Mouse (Mus musculus) large intestine, adult 2 months (tissue): ENCODE measurements around the gene Izumo1. TPM values are rescaled to one million over a fixed set of nuclear protein-coding genes. Genes with fewer than 3 reads are reported as not detected.

Experiments
- DNase-seq: peaks from one replicate; pipeline ENCODE4 v3.0.0-alpha.2; 2012; ENCODE audit warnings: low read depth, low spot score
- WGBS: fragments of 180-500 bp; shearing (Covaris S2); methylation state at CpG from one replicate; pipeline ENCODE4 v1.1.7; 2018; 5-methylcytosine and 5-hydroxymethylcytosine counted together
- polyA plus RNA-seq: library from polyadenylated mRNA; depleted of rRNA; stranded (reverse); fragments of >200 nt; gene quantifications from 2 replicates; pipeline ENCODE4 v1.2.3, GENCODE M21; 2012

The Izumo1 gene
- polyA plus RNA-seq, 1 experiment = 0.07 TPM

DNA sequence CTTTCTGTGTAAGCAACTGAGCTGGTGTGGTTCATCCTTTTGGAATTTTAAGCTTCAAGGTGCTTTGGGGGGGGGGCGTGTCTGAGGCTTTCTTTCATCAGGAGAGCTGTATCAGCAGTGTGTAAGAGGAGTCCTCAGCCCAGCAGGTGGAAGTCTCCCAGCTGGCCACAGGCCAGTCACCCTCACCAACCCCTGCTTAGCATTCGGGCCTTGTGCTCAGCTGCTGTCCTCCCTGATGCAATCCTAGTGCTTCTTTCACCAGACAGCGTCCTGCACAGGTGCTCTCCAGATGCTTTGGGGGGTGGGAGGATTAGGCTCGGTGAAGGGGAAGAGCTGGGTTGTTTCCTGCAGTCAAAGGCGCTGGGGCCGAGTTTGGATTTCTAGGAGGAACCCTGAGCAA, 5.3 kb upstream of the Izumo1 start:
- 33% methylated on average over 6 of the region's 6 CpGs for WGBS
- no peak for DNase-seq

DNA sequence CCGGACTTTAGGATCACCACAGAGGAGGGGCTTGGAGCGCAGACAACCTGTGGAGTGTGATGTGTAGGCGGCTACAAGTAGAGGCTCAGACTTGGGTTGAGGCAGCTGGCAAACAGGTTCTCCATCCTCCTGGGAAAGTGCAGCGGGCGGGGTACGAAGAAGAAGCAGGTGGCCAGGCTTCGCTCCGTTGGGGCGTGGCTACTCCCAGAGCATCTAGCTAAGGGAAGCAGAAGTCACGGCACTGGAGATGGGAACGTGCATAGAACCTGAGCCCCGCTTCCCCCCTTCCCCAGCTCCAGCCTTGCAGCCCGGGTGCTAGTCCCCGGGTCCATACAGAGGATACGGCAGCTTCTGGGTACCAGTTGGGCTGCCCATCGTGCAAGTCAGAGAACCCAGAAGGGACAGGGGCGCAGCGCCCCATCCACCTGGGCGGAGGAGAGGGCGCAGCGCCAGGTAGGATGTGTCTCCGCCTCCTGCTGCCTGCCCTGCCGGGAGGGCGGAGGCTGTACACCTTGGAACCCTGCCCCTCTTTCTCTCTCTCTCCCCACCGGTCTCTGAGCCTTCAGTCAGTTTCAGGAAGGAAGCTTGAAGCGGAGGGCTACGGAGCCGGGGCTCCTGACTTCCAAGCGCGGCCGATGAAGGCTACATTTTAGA, 4.4 kb upstream of the Izumo1 start, which contains the start of gene Fut1:
TSS of gene Fut1 (plus strand) at position 248 of the 654 bp plus-strand sequence.
- no peak for DNase-seq
- WGBS = 4% methylated on average over 31 of the region's 31 CpGs

DNA sequence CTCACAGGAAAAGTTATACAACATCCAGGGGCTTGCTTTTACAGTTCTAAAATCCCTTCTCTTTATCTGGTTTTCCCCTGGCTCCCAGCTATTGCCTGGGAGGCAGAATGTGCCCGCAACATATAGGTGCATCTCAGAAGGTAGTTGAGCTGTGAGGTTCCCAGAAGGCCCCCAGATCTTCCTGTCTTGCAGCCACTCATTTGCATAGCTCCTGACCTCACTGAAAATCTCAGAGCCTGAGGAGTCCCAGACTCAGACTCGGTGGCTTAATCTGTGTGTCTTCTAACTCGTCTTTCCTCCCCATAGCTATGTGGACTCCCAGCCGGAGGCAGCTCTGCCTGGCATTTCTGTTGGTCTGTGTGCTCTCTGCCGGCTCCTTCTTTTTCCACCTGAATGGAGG, 3.3 kb upstream of the Izumo1 start:
- DNase-seq = no peak
- 93% methylated on average over 5 of the region's 5 CpGs for WGBS

DNA sequence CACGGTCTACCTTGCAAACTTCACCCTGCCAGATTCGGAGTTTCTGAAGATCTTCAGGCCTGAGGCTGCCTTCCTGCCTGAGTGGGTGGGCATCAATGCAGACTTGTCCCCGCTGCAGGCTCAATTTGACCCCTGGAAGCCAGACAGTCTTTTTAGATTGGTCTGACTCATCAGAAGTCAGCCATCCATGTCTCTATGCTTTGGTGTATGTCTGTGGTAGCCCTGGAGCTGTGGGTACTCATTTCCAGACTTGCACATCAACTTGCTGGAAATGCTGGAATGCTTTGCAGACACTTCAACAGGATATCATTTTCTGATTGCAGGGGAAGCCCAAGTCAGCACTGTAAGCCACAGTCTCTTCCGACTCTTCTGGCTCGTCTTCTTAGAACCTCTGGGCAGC, 2.0 kb upstream of the Izumo1 start:
- no peak for DNase-seq
- 92% methylated on average over 5 of the region's 5 CpGs for WGBS

DNA sequence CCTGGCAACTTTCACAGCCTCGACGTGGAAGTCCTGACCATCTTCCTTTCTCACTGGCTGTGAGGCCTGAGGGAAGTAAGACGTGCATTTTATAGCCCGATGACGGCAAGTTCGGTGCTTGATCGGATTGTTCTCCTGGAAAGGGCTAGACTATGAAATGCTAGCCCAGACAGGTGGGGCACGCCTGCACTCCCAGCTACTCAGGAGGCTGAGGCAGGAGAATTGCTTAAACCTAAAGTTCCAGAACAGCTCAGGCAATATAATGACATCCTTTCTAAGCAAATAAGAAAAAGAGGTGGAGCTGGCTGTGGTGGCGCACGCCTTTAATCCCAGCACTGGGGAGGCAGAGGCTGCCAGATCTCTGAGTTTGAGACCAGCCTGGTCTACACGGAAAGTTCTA, 1.9 kb downstream of the Izumo1 start:
- 92% methylated on average over 11 of the region's 11 CpGs for WGBS

DNA sequence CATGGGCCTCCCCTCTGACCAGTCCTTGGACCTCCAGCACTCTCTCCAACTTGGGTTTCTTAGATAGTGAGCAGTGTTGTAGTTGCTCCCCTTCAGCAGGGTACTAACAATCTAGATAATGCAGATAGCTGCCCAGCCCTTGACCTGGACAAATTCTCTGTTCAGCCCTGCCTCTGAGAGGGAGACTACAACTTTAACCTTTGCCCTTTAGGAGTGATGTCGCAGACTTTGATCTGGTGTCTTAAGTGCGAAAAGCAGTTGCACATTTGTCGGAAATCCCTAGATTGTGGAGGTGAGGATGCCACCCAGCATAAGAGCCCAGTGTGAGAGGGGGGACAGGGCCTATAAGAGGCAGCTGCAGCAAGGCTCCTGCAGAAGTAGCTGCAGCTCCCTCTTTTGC, 3.1 kb downstream of the Izumo1 start:
- 63% methylated on average over 3 of the region's 3 CpGs for WGBS
- DNase-seq = no peak

More for the DNA sequence above, 1.9 kb downstream of the Izumo1 start:
- no peak for DNase-seq

DNA sequence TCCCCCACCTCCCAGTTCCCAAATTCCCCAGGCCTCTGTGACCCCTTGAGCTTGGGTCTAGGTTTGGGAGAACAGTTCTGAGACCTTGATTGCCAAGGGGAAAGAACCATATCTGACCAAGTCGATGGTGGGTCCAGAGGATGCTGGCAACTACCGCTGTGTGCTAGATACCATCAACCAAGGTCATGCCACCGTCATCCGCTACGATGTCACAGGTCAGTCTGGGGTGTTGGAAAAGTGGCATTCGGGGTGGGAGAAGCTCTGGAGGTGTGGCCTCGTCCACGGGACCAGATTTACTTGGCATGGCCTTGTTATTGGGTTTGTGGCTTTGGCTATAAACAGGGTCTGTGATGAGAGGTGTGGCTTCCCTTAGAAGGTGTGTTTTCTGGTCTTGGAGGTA, 3.9 kb downstream of the Izumo1 start:
- WGBS = 69% methylated on average over 8 of the region's 8 CpGs
- no peak for DNase-seq

DNA sequence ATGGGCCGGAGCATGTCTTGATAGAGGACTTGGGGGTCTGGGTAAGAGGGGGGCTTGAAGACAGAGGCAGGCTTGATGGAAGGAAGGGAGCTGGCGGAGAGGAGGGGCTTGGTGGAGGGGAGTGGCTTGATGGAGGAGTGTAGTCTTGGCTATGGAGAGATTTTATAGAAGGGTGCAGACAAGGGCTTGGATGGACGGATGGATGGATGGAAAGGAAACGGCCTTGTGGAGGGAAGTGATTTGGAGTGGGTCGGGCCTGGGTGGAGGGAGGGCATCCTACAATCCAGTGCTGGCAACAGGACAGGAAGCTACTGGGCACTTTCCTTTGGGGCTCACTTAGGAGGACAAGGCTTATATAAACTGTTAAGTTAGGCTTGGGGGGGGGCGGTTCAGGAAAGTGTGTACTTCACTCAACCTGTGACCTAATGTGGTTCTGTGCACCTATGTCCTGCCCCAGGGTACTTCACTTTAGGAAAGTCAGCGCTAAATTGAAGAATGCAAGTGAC, 5.0 kb downstream of the Izumo1 start:
- 92% methylated on average over 7 of the region's 7 CpGs for WGBS

DNA sequence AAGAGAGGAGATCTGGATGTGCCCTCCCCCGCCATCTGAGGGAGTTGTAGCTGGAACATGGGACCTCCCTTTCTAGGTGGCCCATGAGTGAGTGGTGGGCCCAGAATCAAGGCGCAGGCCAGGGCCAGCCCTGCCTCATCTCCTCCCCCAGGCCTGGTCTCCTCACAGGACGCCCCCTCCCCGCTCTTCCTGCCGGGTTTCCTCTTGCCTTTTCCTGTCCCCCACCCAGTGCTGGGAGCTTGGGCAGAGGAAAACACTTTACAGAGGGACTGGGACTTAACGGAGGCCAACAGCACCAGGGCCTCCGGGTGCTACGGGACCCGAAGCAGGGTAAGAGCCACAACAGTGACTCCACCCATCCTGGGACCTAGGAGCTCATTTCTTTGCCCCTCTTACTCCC, 5.7 kb downstream of the Izumo1 start, which contains the start of gene Rasip1:
TSS of gene Rasip1 (plus strand) at position 228 of the 400 bp plus-strand sequence.
- WGBS = 84% methylated on average over 9 of the region's 9 CpGs
- DNase-seq = no peak

More for the DNA sequence above, 5.0 kb downstream of the Izumo1 start:
- no peak for DNase-seq

DNA sequence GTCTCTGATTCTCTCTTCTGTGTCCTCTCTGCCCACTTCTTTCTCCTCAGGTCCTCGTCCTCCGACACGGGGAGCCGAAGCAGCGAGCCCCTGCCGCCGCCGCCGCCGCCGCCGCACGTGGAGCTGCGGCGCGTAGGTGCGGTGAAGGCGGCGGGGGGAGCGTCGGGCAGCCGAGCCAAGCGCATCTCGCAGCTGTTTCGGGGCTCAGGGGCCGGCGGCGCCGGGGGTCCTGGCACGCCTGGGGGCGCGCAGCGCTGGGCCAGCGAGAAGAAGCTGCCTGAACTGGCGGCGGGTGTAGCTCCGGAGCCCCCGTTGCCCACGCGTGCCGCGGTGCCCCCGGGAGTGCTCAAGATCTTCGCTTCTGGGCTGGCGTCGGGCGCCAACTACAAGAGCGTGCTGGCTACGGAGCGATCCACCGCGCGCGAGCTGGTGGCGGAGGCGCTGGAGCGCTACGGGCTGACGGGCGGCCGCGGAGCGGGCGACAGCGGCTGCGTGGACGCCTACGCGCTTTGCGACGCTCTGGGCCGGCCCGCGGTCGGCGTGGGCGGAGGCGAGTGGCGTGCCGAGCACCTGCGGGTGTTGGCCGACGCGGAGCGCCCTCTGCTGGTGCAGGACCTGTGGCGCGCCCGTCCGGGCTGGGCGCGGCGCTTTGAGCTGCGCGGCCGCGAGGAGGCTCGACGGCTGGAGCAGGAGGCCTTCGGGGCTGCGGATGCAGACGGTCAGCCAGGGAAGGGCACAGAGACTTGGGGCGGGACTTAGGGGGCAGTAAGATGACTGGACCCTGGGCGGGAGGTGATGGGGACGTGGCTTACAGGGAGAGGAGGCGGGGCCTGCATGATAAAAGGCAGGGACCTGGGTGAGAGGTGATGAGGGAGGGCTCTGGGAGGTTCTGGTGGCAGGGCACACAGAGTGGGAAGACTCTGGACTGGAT, 7.0 kb downstream of the Izumo1 start:
- DNase-seq = no peak
- WGBS = 2% methylated on average over 102 of the region's 105 CpGs

DNA sequence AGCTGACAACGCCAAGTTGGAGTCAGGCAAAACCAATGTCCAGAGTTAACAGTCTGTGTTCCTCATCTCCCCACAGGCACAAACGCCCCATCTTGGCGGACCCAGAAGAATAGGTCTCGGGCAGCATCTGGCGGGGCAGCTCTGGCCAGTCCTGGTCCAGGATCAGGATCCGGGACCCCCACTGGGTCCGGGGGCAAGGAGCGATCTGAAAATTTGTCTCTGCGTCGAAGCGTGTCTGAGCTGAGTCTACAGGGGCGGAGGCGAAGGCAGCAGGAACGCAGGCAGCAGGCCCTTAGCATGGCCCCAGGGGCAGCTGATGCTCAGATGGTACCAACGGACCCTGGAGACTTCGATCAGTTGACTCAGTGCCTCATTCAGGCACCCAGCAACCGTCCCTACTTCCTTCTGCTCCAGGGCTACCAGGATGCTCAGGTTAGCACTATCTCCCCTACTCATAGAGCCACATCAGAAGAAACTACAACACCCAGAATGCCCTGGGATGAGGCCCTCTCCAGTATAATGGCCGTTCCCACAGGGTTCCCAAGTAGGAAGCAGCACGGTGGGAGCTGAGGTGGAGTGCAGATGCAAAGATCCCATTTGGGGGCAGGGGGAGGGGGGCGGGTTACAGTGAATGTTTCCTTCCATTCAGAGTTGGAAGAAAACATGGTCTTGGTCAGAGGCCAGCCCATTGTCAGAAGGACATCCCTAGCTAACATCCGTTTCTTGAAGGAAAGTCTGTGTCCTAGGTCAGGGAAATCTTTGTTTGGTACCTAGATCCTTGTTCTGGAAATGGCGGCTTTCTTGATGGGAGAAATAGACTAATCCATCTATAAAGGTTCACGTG, 8.7 kb downstream of the Izumo1 start:
- WGBS = 88% methylated on average over 23 of the region's 23 CpGs

DNA sequence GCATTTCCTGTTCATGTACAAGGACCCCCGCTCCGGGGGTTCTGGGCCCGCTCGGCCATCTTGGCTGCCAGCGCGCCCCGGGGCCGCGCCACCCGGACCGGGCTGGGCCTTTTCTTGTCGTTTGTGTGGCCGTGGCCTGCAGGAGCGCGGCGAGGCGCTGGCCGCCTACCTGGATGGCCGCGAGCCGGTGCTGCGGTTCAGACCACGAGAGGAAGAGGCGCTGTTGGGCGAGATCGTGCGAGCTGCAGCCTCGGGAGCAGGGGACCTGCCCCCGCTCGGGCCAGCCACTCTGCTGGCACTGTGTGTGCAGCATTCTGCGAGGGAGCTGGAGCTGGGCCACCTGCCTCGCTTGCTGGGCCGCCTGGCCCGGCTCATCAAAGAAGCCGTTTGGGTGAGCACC, 10.9 kb downstream of the Izumo1 start:
- WGBS = 55% methylated on average over 35 of the region's 35 CpGs
- DNase-seq = no peak

More for the DNA sequence above, 8.7 kb downstream of the Izumo1 start:
- DNase-seq = no peak

DNA sequence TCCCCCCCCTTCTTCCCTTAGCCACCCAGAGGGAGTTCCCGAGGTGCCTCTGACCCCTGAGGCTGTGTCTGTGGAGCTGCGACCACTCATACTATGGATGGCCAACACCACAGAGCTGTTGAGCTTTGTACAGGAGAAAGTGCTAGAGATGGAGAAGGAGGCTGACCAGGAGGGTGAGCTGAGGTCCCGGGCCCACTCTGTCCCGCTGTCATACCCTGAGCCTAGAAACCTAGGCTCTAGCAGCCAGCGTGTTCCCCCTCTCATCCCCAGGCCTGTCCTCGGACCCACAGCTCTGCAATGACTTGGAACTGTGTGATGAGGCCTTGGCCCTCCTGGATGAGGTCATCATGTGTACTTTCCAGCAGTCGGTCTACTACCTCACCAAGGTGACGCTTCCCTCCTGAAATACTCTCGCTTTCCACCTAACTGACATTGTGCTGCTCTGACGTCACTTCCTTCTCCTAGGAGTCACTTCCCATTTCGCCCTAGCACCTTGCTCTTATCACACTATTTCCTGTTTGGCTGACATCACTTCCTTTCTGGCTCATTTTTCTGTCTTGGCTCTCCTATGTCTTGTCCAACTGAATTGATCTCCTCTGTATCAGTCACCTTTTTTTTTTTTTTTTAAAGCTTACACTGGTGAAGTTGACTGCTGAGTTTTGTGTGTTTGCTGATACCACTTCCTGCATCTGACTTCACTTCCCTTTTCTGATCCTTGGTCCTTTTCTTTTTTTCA, 13.5 kb downstream of the Izumo1 start:
- no peak for DNase-seq
- WGBS = 84% methylated on average over 11 of the region's 11 CpGs

DNA sequence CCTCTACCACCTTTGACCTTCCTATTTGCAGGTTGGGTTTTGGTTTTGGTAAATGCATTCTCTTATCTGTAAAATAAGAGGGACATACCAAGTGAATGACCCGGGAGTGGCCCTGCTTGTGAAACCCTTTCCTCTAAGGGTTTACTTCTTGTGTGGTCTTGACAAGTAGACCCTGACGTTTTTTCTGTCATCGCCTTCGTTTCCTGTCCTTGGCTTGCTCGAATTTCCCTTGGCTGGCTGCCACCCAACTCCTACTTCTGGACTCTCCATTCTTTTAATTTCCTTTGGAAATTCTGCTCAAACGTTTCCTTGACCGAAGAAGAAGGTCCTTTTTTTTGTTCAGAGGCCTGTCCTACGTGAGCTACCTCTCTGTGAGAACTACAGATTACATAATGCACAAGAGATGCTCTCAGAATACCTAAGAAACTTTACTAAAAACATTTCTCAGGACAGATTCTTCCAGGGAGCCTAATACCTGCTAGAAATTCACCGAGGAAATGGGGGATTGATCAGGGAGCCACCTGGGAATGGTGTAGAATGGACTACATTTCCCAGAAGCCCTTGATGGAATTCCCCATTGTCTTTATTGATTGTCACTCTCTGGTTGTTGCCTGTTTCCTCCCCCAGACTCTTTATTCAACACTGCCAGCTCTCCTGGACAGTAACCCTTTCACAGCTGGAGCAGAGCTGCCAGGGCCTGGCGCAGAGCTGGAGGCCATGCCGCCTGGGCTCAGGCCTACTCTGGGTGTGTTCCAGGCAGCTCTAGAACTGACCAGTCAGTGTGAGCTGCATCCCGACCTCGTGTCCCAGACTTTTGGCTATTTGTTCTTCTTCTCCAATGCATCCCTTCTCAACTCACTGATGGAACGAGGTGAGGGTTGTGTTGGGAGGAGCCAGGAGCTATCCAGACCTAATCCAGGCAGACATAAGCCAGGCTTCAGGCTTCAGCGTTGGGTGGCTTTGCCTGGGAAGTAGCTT, 14.4 kb downstream of the Izumo1 start:
- DNase-seq = no peak
- 81% methylated on average over 15 of the region's 15 CpGs for WGBS

DNA sequence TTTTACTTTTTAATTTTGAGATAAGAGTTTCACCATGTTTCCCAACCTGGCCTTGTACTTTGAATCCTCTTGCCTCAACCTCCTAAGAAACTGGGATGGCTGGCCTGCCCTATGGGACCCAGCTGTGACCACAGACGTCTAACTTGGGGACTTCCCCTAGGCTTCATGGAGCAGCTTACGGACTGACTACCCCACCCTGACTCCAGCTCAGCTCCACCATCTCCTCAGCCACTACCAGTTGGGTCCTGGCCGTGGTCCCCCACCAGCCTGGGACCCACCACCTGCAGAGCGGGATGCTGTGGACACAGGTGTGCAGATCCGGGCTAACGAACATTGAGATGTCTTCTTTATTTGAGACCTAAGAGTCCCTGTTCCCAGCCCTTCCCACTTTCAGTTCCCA, 16.1 kb downstream of the Izumo1 start:
- no peak for DNase-seq
- 87% methylated on average over 6 of the region's 6 CpGs for WGBS

DNA sequence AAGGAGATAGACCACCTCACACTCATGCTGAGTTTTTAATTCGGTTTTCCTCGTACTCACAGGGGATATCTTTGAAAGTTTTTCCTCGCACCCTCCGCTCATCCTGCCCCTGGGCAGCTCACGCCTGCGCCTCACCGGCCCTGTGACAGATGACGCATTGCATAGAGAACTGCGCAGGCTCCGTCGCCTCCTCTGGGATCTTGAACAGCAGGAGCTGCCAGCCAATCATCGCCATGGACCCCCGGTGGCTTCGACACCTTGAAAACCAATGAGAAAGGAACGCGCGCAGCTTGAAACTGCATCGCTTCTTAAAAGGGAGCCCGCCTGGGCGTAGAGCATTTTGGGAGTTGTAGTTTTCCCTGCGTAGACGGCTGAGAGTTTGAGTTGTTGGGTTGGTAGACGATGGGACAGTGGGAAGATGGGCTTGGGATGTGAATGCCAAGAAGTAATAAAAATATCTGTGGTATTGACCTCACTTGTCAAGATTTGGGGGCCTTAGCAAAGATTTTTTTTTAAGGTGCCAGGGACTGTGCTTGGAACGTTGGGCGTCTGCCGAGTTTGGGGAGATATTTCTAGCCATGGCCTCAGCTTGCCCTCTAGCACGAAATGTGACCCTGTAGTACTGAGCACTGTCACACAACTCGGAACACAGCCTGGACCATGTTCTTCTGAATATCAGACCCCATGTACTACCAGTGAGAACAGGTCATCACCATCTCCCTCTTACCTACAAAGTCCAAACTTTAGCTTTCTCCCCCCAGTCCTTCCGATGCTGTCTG, 17.2 kb downstream of the Izumo1 start:
- DNase-seq = peak; percentile 88
- 39% methylated on average over 29 of the region's 29 CpGs for WGBS

DNA sequence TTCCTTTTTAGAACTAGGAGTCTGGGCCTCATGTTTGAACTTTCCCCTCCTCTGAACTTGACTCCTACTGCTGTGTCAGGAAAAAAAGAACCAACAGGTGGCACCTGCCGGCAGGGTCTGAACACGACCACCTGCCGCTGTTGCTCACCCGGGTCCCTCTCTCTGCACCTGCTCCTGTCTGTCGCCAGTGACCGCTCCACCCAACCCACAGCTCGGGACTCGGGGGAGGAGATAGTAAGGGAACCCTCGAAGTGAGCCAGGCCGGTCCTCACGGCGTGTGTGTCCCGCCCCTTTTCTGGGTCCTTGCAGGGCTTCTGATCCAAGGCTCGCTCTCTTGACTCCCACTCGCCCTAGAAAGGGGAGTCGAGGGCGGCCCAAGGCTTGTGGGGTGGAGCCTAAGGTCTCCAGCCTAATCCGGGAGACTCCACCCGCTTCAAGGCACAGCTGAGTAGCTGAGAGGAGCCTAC, 18.0 kb downstream of the Izumo1 start, which contains the start of gene Mamstr:
TSS of gene Mamstr (plus strand) at position 417 of the 467 bp plus-strand sequence.
- 54% methylated on average over 19 of the region's 19 CpGs for WGBS
- DNase-seq = no peak
